Mouse (Mus musculus) urinary bladder, postnatal 0 days (tissue): Measurements from ENCODE around the gene Rtp3. TPM values are rescaled to one million over a fixed set of nuclear protein-coding genes. Genes with fewer than 3 reads are reported as not detected.

Experiments used
- polyA plus RNA-seq: library from polyadenylated mRNA; unstranded; fragments of >200 nt; fragmentation: Nextera tagmentation; extraction: Ambion mirVana; gene quantifications from 2 replicates; pipeline ENCODE4 v1.2.1, GENCODE M21; 2015

The Rtp3 gene
- polyA plus RNA-seq = not detected in 2 replicates

GRCm38 (mm10) chr9:110990204-110990603, at the start of gene Rtp3:
Gene Rtp3 (minus strand): TSS chr9:110990583.

GRCm38 (mm10) chr9:111019022-111019421, 28.6 kb upstream of the Rtp3 start, which contains the start of gene Ltf:
Gene Ltf (plus strand): TSS chr9:111019271.

GRCm38 (mm10) chr9:110951397-110951796, 39.0 kb downstream of the Rtp3 start, which contains the start of gene Lrrc2:
Gene Lrrc2 (plus strand): TSS chr9:110951545.

GRCm38 (mm10) chr9:110945926-110946325, 44.5 kb downstream of the Rtp3 start, which contains the start of gene Tdgf1:
Gene Tdgf1 (minus strand): TSS chr9:110946158.

Other genes starting within 250 kb of the Rtp3 start
- gene Myl3, start 248.7 kb downstream of the Rtp3 start, polyA plus RNA-seq = 0.64 TPM in 1 of 2 replicates, not detected in the other
- gene Pth1r, start 243.4 kb downstream of the Rtp3 start, polyA plus RNA-seq = 16.7 and 20.3 TPM in 2 replicates
- gene Prss42, start 192.4 kb downstream of the Rtp3 start, polyA plus RNA-seq = not detected in 2 replicates
- gene Prss44, start 176.6 kb downstream of the Rtp3 start, polyA plus RNA-seq = not detected in 2 replicates
- not detected in 2 replicates for gene Prss43, start 163.9 kb downstream of the Rtp3 start, polyA plus RNA-seq
- not detected in 2 replicates for gene Prss45, start 156.0 kb downstream of the Rtp3 start, polyA plus RNA-seq
- 0.31 and 0.69 TPM in 2 replicates for gene Prss46, start 146.1 kb downstream of the Rtp3 start, polyA plus RNA-seq
- gene Prss50, start 132.6 kb downstream of the Rtp3 start, polyA plus RNA-seq = 0.89 TPM in 1 of 2 replicates, not detected in the other
- gene Als2cl, start 110.7 kb downstream of the Rtp3 start, polyA plus RNA-seq = 9.5 and 11.0 TPM in 2 replicates
- 0.76 and 1.5 TPM in 2 replicates for gene Tmie, start 110.5 kb downstream of the Rtp3 start, polyA plus RNA-seq
- gene Fam240a, start 73.7 kb downstream of the Rtp3 start, polyA plus RNA-seq = not detected in 2 replicates
- 0.08 TPM in 1 of 2 replicates, not detected in the other for gene Tdgf1, start 44.4 kb downstream of the Rtp3 start, polyA plus RNA-seq
- gene Lrrc2, start 39.0 kb downstream of the Rtp3 start, polyA plus RNA-seq = 0.37 and 0.39 TPM in 2 replicates
- 0.79 and 1.5 TPM in 2 replicates for gene Ltf, start 28.7 kb upstream of the Rtp3 start, polyA plus RNA-seq
- gene Ccrl2, start 66.9 kb upstream of the Rtp3 start, polyA plus RNA-seq = 1.8 and 3.5 TPM in 2 replicates
- gene Lrrfip2, start 127.0 kb upstream of the Rtp3 start, polyA plus RNA-seq = 27.0 and 27.8 TPM in 2 replicates